Mouse (Mus musculus) hematopoietic stem cell, adult 5-6 weeks (primary cell): ENCODE data around the gene Ankrd33. TPM values are rescaled to one million over a fixed set of nuclear protein-coding genes. Genes with fewer than 3 reads are reported as not detected.

ENCODE experiments used
- ATAC-seq, 2 experiments: fragments of 125-278 bp in 1 of 2; replicated peaks in 1 of 2; 2 replicates each; pipeline ENCODE4 v1.8.0; 2016 to 2017; ENCODE audit warnings: inconsistent platforms in 2 of 2, mild to moderate bottlenecking in 2 of 2, moderate number of reproducible peaks in 2 of 2, low read depth in 1 of 2, moderate TSS enrichment in 1 of 2; ENCODE audit not compliant: low FRiP score in 2 of 2, poor library complexity in 2 of 2, severe bottlenecking in 2 of 2, insufficient read depth in 1 of 2, low TSS enrichment in 1 of 2
- total RNA-seq: library from RNA; stranded (forward); fragments of 172-1452, 232-1000 nt; gene quantifications from 2 replicates; pipeline ENCODE4 v1.2.3, GENCODE M21; 2017

Ankrd33 gene
- total RNA-seq, 1 experiment from 2014 or later, result not detected

- no peak for ATAC-seq
Observed at GRCm38 (mm10) chr15:101081035-101081548, 34.5 kb upstream of the Ankrd33 start.

DNA sequence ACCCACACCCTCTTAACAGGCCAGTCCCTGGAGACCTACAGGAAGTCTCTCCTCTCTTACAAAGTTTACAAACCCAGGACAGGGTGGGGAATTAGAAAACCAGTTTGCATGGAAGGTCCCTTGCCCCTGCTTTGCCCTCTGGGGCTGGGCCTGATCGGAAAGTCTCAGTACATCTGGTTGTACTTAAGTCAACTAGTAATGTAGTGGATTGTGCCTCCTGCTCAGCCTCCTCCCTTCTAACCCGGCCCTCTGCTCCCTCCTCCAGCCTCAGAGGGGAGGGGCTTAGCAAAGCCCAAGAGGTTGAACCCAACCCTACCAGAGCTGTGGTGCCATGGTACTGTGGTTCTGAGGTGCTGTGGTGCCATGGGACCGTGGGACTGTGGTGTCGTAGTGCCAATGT, 33.3 kb upstream of the Ankrd33 start:
- no peak for ATAC-seq

DNA sequence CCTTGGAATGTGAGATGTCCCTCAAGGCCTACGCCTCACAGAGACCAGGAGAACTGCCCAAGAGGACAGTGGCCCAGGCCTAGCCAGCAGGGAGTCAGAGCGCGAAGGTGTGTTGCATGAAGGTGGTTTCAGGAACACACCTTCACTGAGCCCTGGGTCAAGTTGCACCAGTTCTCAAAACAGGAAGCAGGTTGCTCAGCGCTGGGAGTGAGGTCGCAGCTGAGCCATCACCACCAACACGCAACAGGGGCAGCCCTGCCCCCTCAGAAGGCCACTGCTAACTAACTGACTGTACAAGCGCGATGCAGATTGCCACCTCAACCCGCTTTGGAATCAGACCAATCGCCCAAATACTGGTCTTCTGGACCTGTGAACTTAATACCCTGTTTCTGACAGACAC, 31.1 kb upstream of the Ankrd33 start:
- ATAC-seq, result peak; percentile 66

DNA sequence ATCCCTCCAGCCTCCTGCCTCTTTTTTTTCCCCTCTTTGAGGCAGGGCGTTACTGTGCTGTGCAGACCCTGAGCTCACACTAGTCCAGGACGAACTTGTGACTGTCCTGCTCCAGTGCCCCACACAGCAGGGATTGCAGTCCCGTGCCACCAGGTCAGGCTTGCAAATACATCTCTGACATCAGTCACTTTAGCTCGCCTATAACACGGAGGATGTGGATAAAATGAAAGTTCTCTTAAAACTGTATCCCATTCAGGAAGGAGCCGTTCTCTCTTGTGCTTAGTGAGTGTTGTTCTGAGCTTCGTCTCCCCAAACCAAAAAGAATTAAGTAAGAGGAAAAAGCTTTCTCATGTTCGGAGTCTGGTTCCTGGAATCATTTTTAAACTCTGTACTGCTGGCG, 29.1 kb upstream of the Ankrd33 start:
- no peak for ATAC-seq

DNA sequence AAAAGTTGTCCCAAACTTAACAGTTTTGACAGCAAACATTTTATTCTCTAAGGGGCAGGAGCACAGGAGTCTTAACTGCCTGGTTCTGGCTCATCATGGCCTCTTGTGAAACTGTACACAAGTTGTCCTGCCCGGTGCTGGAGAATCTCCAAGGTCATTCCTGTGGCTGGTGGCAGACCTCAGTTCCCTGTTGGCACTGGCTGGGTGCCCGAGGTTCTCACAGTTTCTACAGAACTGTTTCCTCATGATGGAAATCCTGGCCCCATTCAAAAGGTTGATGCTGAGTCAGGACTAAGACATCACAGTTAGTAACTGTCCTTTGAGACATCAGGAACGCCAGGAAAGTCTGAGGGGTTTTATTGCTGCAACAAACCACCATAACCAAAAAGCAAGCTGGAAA, 28.6 kb upstream of the Ankrd33 start:
- ATAC-seq, result peak; percentile 48 to 52

DNA sequence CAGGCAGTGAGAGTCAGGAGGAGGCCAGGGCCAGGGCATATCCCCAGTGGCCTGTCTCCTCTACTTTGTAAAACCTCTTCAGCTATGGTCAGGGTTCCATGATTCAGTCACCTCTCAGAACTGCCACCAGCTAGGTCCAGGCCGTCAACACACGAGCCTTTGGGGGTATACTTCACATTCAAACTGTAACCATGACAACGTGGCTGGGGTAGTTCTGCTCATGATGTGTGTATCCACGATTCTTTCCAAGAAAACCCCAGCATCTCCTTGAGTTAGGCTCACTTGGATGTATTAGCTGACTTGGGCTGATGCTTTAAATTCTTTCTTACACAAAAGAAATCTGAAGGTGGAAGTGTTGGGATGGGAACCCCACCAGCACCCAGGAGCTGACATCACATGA, 27.3 kb upstream of the Ankrd33 start:
- no peak for ATAC-seq

DNA sequence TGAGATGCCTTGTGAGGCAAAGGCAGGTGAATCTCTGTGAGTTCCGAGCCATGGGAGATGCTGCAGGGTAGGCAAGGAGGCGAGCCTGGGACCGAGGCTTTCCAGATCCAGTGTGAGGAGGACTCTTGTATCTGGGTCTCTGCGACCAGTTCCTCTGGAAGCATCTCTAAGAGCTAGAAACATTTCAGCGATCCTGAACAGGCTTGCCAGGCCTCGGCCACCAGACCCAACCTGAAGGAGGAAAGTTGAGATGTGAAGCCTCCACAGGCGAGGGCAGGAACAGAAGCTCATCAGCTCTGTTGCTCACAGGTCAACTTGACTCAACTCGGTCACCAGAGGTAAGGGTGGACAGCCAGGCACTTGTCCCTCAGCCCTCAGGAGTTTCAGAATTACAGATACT, 24.0 kb upstream of the Ankrd33 start:
- ATAC-seq, result no peak

- 0 out of 4 replicates have a peak, but pooled peaks have one; percentile 4 to 34 for ATAC-seq
Observed at GRCm38 (mm10) chr15:101092121-101092828, 23.3 kb upstream of the Ankrd33 start.

DNA sequence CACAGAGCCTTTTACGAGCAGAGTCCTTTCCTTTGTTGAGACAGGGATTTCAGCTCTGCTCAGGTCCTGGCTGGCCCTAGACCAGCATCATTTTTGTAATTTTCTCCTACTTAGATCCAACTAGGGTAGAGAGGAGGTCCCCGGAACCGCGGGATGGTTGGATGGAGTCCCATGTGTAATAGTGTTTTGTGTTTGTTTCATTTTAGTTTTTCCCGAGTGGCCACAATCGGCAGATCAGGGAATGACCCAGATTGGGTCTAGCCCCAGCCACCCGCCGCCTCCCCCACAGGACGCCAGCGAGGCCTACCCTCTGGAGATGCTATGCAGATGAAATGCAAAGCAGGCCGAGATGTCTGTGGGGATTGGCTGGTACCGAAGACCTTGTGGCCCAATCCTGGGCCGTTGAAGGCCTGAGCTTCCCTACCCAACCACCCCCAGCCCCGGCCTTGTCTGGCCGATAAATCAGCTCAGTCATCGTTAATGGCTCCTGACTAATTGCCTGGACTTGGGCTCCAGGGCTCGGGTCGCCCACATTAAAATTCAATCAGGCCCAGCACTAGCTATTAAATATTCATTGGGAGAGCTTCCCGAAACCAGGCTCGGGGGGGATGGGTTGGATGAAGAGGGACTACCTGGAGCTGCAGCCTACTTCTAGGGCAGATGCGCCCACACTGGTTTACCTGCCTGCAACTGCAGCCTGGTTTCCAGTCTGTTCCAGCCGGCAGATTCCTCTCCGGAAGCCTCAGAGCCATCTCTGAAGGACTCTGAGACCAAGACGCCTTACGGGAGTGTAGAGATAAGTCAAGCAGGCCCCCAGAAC, 22.5 kb upstream of the Ankrd33 start:
- no peak for ATAC-seq

DNA sequence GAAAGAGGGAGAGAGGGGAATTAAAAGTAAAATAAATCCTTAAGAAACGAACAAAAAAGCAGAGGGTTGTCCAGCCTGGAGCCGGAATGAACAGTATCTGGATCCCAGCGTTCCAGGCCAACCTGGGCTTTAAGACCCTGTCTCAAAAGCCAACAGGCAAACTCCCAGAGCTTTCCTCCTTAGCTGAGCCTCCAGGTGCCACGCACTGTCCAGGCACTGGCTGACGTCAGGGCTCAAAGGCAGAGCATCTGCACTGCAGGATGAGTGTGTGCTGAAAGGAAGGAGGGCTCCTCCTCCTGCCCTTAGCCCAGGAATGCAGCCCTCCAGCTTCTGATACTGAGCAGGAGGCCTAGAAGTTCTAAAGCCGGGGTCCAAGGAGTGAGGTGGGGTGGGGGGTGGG, 21.6 kb upstream of the Ankrd33 start:
- ATAC-seq, result no peak

GRCm38 (mm10) chr15:101094979-101095378, 20.6 kb upstream of the Ankrd33 start:
- no peak for ATAC-seq

- no peak for ATAC-seq
Observed at GRCm38 (mm10) chr15:101095392-101095791, 20.2 kb upstream of the Ankrd33 start.

DNA sequence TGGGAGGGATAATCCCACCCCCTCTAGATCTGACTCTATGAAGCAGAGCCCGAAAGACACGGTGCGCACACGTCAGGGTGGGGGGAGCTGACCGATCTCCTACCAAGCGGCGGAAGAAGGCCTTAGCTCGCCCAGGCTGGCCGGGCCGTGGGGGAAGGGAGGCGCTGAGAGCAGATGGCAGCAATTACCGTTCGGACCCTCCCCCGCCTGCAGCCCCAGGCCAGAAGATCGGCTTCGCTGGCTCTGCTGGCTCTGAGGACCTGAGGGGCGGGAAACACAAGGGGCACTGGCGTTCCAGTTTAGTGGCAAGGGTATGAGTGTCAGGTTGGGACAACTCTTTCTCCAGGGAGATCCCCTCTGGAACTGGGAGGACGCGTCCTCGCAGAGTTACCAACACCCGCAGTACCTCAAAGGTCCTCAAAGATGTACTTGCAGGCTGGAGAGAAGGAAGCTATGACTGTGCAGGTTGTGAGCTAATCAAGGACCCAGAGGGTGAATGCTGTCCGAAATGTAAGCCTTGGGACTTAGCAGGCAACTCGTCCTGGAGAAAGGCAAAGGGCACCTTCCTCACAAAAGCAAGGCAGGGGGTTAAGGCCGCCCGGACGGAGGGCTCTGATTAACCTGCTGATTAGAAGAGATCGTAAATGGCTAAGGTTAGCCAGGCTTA, 17.4 kb upstream of the Ankrd33 start:
- peak; percentile 40 to 73; a peak in 2 of 4 replicates for ATAC-seq

GRCm38 (mm10) chr15:101100996-101101395, 14.6 kb upstream of the Ankrd33 start:
- ATAC-seq, result no peak

GRCm38 (mm10) chr15:101103605-101104304, 11.8 kb upstream of the Ankrd33 start:
- ATAC-seq, result no peak

GRCm38 (mm10) chr15:101105496-101105994, 10.0 kb upstream of the Ankrd33 start:
- ATAC-seq, result peak; percentile 83 to 91

DNA sequence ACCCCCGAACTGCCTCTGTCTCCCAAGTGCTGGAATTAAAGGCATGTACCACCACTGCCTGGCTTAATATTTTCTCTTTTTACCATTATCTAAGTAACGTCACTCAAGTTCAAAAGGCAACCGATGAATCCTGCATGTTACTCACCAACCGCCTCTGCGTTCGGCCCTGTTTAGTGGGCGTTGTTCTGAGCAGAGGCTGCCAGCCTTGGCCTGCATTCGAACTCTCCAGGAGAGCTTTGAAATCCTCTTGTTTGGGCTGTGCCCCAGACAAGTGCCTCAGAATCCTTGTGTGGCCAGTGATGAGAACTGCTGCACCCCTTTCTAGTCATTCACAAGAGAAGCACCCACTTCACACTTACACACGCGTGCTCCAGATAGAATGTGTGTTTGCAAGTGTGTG, 9.5 kb upstream of the Ankrd33 start:
- no peak for ATAC-seq
